Mouse (Mus musculus) liver, adult (tissue): ENCODE measurements around the gene Tmem120b.

Experiments
- GATA4 ChIP-seq: IDR thresholded peaks from 2 replicates; pipeline ENCODE4 v1.6.1; 2014; ENCODE audit warnings: mild to moderate bottlenecking, low read length; ENCODE audit not compliant: insufficient replicate concordance

The Tmem120b gene

DNA sequence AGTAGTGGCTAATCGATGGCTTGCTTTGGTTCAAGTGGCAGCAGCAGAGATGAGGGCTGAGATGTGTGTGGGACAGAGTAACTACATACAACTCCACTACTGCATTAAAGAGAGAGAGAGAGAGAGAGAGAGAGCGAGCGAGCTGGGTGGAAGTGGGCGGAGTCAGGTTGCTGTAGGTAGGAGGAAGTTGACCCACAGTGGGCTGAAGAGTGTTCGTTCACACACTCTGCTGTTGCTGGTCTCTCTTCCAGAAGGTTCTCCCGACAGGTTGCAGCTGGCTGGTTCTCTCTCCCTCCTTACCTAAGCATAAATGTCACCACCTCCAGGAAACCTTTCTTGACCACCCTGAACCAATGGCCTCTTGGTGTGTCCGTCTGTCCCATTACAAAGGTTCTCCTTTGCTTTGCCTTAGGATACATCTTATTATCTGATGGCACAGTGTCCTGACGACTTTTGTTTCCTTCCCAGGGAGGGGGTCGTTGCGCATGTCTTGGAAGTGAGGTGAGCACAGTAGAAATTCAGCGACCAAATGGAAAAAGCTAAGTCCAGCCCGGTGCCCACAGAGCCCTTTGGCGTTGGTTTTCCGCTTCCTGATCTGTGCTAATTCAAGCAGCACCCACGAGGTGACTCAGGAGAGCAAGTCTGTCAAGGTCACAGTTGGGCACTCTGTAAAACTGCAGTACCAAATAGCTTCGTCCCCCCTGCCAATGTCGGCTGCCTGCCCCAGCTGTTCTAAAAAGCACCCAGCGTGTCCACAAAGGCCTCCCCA, 57.6 kb downstream of the Tmem120b start:
- TF ChIP-seq GATA4 = no peak

- no peak for TF ChIP-seq GATA4
Observed at GRCm38 (mm10) chr5:123127031-123127430, 58.8 kb downstream of the Tmem120b start.

DNA sequence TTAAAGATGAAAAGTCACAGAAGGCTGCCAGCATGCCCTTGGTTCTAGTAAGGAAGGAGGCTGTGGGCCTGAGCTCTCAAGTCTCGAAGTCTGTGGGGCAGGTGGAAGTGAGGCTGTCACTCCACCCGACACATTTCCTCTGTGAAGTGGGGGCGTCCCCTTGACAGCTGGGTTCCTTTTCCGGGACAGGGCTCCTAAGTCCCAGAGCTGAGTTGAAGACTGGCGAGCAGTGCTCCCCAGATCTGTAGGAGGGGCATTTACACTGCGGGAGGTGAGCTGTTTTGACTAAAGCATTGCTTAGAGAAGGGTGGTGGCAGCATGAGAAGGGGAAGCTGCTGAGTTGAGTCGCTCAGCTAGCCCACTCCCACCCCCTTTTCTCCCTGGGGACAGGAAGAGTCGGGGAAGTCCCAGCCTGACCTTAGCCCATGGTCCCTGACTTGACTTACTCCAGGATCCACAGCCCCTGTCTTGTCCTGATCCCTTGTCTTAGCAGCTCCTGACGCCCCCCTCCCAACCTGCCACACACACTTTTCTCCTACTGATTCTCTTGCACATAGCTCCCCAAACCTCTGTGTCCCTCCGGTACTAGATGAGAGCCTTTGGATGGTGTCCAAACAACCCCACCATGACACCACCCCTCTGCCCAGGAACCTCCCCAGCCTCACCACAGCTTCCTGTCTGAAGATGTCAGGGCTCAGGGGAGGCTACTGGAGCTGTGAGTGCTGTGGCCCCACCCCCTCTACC, 60.4 kb downstream of the Tmem120b start:
- no peak for TF ChIP-seq GATA4

DNA sequence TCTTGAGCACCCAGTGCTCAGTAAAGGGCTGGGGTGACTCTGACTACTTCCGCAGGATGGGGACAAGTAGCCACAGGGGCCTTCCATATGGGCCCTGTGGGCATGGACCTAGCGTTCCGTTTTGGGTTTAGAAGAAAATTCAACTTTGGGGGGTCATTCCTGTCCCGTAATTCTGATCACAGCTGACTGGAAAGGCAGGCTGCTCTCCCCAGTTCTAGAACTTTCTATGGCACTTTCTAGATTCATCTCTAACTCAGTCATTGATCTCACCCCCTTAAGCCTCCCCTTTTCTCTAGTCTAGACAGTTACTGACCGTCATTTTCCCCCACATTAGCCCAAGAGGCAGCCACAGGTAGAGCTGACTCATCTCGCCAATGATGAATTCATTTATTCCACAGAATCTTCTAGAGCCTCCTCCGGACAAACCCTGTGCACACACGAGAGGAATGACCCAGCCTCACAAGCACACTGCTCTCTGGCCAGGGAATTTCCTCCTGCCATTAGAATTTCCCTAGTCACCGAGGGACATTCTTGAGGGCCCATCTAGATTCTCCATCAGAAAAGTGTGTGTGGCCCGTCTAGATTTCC, 61.0 kb downstream of the Tmem120b start:
- no peak for TF ChIP-seq GATA4

- no peak for TF ChIP-seq GATA4
Observed at GRCm38 (mm10) chr5:123130030-123130813, 62.0 kb downstream of the Tmem120b start.

- TF ChIP-seq GATA4 = no peak
Observed at GRCm38 (mm10) chr5:123130814-123131148, 62.6 kb downstream of the Tmem120b start.

GRCm38 (mm10) chr5:123132308-123133071, 64.3 kb downstream of the Tmem120b start, which contains the start of gene Rhof:
Rhof (minus strand) TSS chr5:123132692.
- TF ChIP-seq GATA4 = no peak

GRCm38 (mm10) chr5:123133083-123133783, 65.0 kb downstream of the Tmem120b start:
- TF ChIP-seq GATA4 = no peak

- no peak for TF ChIP-seq GATA4
Observed at GRCm38 (mm10) chr5:123133784-123134143, 65.5 kb downstream of the Tmem120b start.

DNA sequence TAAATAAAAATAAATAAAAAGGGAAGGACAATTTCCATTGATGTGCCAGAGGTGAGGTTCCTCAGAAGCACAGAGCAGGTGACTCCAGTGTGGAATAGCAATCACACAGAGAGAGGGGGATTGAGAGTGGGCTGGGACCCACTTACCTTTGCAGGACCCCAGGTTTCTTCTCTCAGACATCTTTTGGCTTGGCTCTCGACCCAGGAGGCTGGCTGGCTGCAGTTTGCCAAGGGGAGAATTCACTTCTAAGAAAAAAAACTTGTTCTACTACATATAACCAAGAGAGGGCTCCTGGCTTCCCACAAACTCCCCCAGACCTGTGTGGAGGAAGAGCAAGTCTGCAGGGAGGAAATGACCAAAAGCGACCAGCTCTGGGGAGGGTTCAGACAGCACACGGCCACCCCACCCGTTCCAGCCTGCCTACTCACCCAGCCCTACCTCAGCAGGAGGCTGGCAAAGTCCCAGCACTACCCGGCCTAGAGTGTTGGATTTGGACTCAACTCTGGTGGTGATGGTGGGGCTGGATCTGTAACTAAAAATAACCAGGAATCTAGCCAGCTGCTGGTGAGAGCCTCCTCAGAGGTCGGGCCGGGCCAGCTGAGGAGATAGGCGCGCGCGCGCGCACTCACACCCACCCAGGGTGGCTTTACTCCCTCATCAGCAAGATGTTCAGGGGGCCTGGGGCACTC, 66.1 kb downstream of the Tmem120b start:
- TF ChIP-seq GATA4 = no peak

DNA sequence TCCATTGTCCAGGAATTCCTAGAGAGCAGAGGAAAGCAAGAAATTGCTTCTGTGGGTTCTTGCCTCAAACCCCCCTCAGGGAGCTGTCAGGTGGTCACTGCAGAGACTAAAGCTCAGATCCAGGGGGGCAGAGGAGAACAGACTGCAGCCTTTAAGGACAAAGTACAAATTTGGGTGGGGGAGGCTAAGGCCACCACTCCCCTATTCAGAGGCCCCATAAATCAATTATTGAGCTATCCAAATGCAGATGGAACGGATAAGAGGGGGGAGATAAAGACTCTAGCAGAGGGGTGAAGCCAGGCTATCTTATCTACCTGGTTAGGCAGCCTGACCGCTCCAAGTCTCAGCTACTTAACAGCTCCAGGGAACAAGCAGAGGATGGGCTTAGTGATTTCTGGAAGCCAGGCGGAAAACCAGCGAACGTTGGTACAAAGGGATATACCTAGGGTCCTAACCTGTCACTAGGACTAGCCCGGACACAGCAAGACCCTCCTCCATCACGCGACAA, 66.7 kb downstream of the Tmem120b start:
- no peak for TF ChIP-seq GATA4

- TF ChIP-seq GATA4 = peak; percentile 91
Observed at GRCm38 (mm10) chr5:123135471-123136360, 67.5 kb downstream of the Tmem120b start.
